Mouse (Mus musculus): ENCODE data around the gene Gm17349. TPM values are rescaled to one million over a fixed set of nuclear protein-coding genes. Genes with fewer than 3 reads are reported as not detected.

The Gm17349 gene
- polyA plus RNA-seq, 1 experiment from 2014 or later = not detected

GRCm38 (mm10) chr15:99664600-99665451, 40.5 kb downstream of the Gm17349 start:
- peak; percentile 68 for ATAC-seq (ENCODE audit: low FRiP score)

GRCm38 (mm10) chr15:99663964-99664599, 41.2 kb downstream of the Gm17349 start:
- ATAC-seq (ENCODE audit: low FRiP score) = no peak
- no peaks in the 10 kb centered on the region for H3K36me3 ChIP-seq (replicated peaks)

More at GRCm38 (mm10) chr15:99664600-99665451, 40.5 kb downstream of the Gm17349 start:
- Histone ChIP-seq H3K4me3 (replicated peaks) (peak overlapping the region; percentile 40), H3K27ac (peak overlapping the region; percentile 65), H3K9me3 (no peaks in the 10 kb centered on the region), H3K4me2 (peak overlapping the region; percentile 75), H3K4me1 (peaks cover 48% of the 10 kb centered on the region), H3K36me3 (replicated peaks) (no peaks in the 10 kb centered on the region), H3K9ac (peak overlapping the region; percentile 64), H3K27me3 (peaks cover 67% of the 10 kb centered on the region)
- 1% methylated on average over 51 of the region's 52 CpGs for WGBS

GRCm38 (mm10) chr15:99662371-99662770, 42.9 kb downstream of the Gm17349 start:
- H3K9me3 ChIP-seq = no peaks in the 10 kb centered on the region
- H3K4me3 ChIP-seq (replicated peaks) = no peak overlapping the region
- H3K27ac ChIP-seq = no peak overlapping the region
- no peak overlapping the region for H3K4me2 ChIP-seq
- peaks cover 40% of the 10 kb centered on the region for H3K4me1 ChIP-seq
- H3K36me3 ChIP-seq (replicated peaks) = no peaks in the 10 kb centered on the region
- no peak for ATAC-seq (ENCODE audit: low FRiP score)
- no peak overlapping the region for H3K9ac ChIP-seq
- 47% methylated on average over 7 of the region's 7 CpGs for WGBS
- peaks cover 53% of the 10 kb centered on the region for H3K27me3 ChIP-seq

More at GRCm38 (mm10) chr15:99663964-99664599, 41.2 kb downstream of the Gm17349 start:
- H3K4me1 ChIP-seq = peaks cover 41% of the 10 kb centered on the region
- peak overlapping the region; percentile 40 for H3K4me3 ChIP-seq (replicated peaks)
- peak overlapping the region; percentile 75 for H3K4me2 ChIP-seq
- H3K27ac ChIP-seq = peak overlapping the region; percentile 65
- H3K9ac ChIP-seq = peak overlapping the region; percentile 64
- no peaks in the 10 kb centered on the region for H3K9me3 ChIP-seq
- 6% methylated on average over 17 of the region's 17 CpGs for WGBS
- peaks cover 59% of the 10 kb centered on the region for H3K27me3 ChIP-seq

GRCm38 (mm10) chr15:99661121-99661830, 44.0 kb downstream of the Gm17349 start:
- no peak overlapping the region for H3K9ac ChIP-seq
- peaks cover 51% of the 10 kb centered on the region for H3K27me3 ChIP-seq
- peaks cover 37% of the 10 kb centered on the region for H3K4me1 ChIP-seq
- H3K27ac ChIP-seq = no peak overlapping the region
- no peak for ATAC-seq (ENCODE audit: low FRiP score)
- no peaks in the 10 kb centered on the region for H3K9me3 ChIP-seq
- H3K4me3 ChIP-seq (replicated peaks) = no peak overlapping the region
- WGBS = 95% methylated on average over 15 of the region's 15 CpGs
- no peaks in the 10 kb centered on the region for H3K36me3 ChIP-seq (replicated peaks)
- H3K4me2 ChIP-seq = no peak overlapping the region

GRCm38 (mm10) chr15:99658437-99658836, 46.9 kb downstream of the Gm17349 start:
- Histone ChIP-seq H3K4me3 (replicated peaks) (no peak overlapping the region), H3K36me3 (replicated peaks) (no peaks in the 10 kb centered on the region), H3K27ac (no peak overlapping the region), H3K4me1 (peaks cover 23% of the 10 kb centered on the region), H3K9ac (no peak overlapping the region), H3K4me2 (no peak overlapping the region), H3K27me3 (peaks cover 55% of the 10 kb centered on the region), H3K9me3 (no peaks in the 10 kb centered on the region)
- 51% methylated on average over 2 of the region's 2 CpGs for WGBS
- ATAC-seq (ENCODE audit: low FRiP score) = no peak

GRCm38 (mm10) chr15:99655956-99656355, 49.3 kb downstream of the Gm17349 start:
- no peak for ATAC-seq (ENCODE audit: low FRiP score)
- Histone ChIP-seq H3K4me1 (peaks cover 26% of the 10 kb centered on the region), H3K4me2 (no peak overlapping the region), H3K36me3 (replicated peaks) (no peaks in the 10 kb centered on the region), H3K27me3 (peaks cover 56% of the 10 kb centered on the region), H3K9ac (no peak overlapping the region), H3K27ac (no peak overlapping the region), H3K9me3 (no peaks in the 10 kb centered on the region), H3K4me3 (replicated peaks) (no peak overlapping the region)
- WGBS = 59% methylated on average over 9 of the region's 9 CpGs

GRCm38 (mm10) chr15:99653876-99654275, 51.4 kb downstream of the Gm17349 start:
- no peak for ATAC-seq (ENCODE audit: low FRiP score)
- WGBS = 4% methylated on average over 17 of the region's 21 CpGs
- Histone ChIP-seq H3K4me3 (replicated peaks) (peak overlapping the region; percentile 26), H3K4me2 (peak overlapping the region; percentile 43), H3K9me3 (no peaks in the 10 kb centered on the region), H3K36me3 (replicated peaks) (no peaks in the 10 kb centered on the region), H3K27me3 (peaks cover 51% of the 10 kb centered on the region), H3K27ac (no peak overlapping the region), H3K4me1 (peaks cover 46% of the 10 kb centered on the region), H3K9ac (peak overlapping the region; percentile 21; the same call in 1 of the 2 replicates)

GRCm38 (mm10) chr15:99653291-99653690, 52.0 kb downstream of the Gm17349 start:
- Histone ChIP-seq H3K4me1 (peaks cover 51% of the 10 kb centered on the region), H3K36me3 (replicated peaks) (no peaks in the 10 kb centered on the region), H3K4me2 (peak overlapping the region; percentile 43), H3K27me3 (peaks cover 50% of the 10 kb centered on the region), H3K27ac (no peak overlapping the region), H3K9ac (peak overlapping the region; percentile 21; the same call in 1 of the 2 replicates), H3K9me3 (no peaks in the 10 kb centered on the region), H3K4me3 (replicated peaks) (peak overlapping the region; percentile 26; the same call in 1 of the 2 replicates)
- ATAC-seq (ENCODE audit: low FRiP score) = no peak
- 8% methylated on average over 8 of the region's 8 CpGs for WGBS

Other genes with a start within 250 kb of the Gm17349 start
- 11.8 and 12.0 TPM in 2 replicates for gene Nckap5l, start 247.7 kb downstream of the Gm17349 start, polyA plus RNA-seq (2016; fragmentation: Nextera tagmentation; extraction: Ambion mirVana)
- 21.5 and 25.0 TPM in 2 replicates for gene Bcdin3d, start 230.8 kb downstream of the Gm17349 start, polyA plus RNA-seq (2016; fragmentation: Nextera tagmentation; extraction: Ambion mirVana)
- 1.6 and 1.9 TPM in 2 replicates for gene Faim2, start 177.3 kb downstream of the Gm17349 start, polyA plus RNA-seq (2016; fragmentation: Nextera tagmentation; extraction: Ambion mirVana)
- not detected in 2 replicates for gene Aqp2, start 126.4 kb downstream of the Gm17349 start, polyA plus RNA-seq (2016; fragmentation: Nextera tagmentation; extraction: Ambion mirVana)
- 0.22 and 0.69 TPM in 2 replicates for gene Aqp5, start 114.7 kb downstream of the Gm17349 start, polyA plus RNA-seq (2016; fragmentation: Nextera tagmentation; extraction: Ambion mirVana)
- gene Aqp6, start 104.1 kb downstream of the Gm17349 start, polyA plus RNA-seq (2016; fragmentation: Nextera tagmentation; extraction: Ambion mirVana) = not detected in 2 replicates
- 230 and 251 TPM in 2 replicates for gene Racgap1, start 53.8 kb downstream of the Gm17349 start, polyA plus RNA-seq (2016; fragmentation: Nextera tagmentation; extraction: Ambion mirVana)
- 14.7 and 18.2 TPM in 2 replicates for gene Asic1, start 35.1 kb downstream of the Gm17349 start, polyA plus RNA-seq (2016; fragmentation: Nextera tagmentation; extraction: Ambion mirVana)
- gene Smarcd1, start 3.4 kb downstream of the Gm17349 start, polyA plus RNA-seq (2016; fragmentation: Nextera tagmentation; extraction: Ambion mirVana) = 135 and 138 TPM in 2 replicates
- 0.57 and 0.72 TPM in 2 replicates for gene Gpd1, start 12.0 kb upstream of the Gm17349 start, polyA plus RNA-seq (2016; fragmentation: Nextera tagmentation; extraction: Ambion mirVana)
- 167 and 168 TPM in 2 replicates for gene Cox14, start 20.1 kb upstream of the Gm17349 start, polyA plus RNA-seq (2016; fragmentation: Nextera tagmentation; extraction: Ambion mirVana)
- gene Cers5, start 67.4 kb upstream of the Gm17349 start, polyA plus RNA-seq (2016; fragmentation: Nextera tagmentation; extraction: Ambion mirVana) = 64.7 and 67.1 TPM in 2 replicates
- 41.0 and 47.5 TPM in 2 replicates for gene Lima1, start 170.0 kb upstream of the Gm17349 start, polyA plus RNA-seq (2016; fragmentation: Nextera tagmentation; extraction: Ambion mirVana)

All from forebrain, embryonic 12.5 days (tissue).